Mouse (Mus musculus) E14TG2a.4 (cell line): ENCODE measurements at regions not wholly inside any gene's neighbourhood (a gene's known extent, or its start where the extent isn't known, plus 50 kb on each side); places are given as distances from the start of the nearest gene placed in this dataset.

Experiments
- H3K27me3 ChIP-seq: 2 replicates; pipeline ENCODE4 v1.6.1; 2014; ENCODE audit warnings: low read length, control low read depth; ENCODE audit not compliant: insufficient read depth
- H3K36me3 ChIP-seq: 2 replicates; pipeline ENCODE4 v1.6.1; 2014; ENCODE audit warnings: low read length, control low read depth; ENCODE audit not compliant: insufficient read depth
- H3K4me1 ChIP-seq: replicated peaks from 2 replicates; pipeline ENCODE4 v1.6.1; 2014; ENCODE audit warnings: low read depth, low read length, control low read depth
- H3K4me3 ChIP-seq: replicated peaks from 2 replicates; pipeline ENCODE4 v1.5.1; 2014; ENCODE audit warnings: mild to moderate bottlenecking, low read length
- H3K9me3 ChIP-seq: 2 replicates; pipeline ENCODE4 v1.6.1; 2014; ENCODE audit warnings: low read length, control low read depth
- CTCF ChIP-seq: conservative IDR thresholded peaks from 2 replicates; pipeline ENCODE4 v1.5.1; 2014; ENCODE audit warnings: low read length
- NANOG ChIP-seq: IDR thresholded peaks from 2 replicates; pipeline ENCODE4 v1.6.1; 2014; ENCODE audit warnings: borderline replicate concordance, low read length, mixed read lengths
- POU5F1 ChIP-seq: IDR thresholded peaks from 2 replicates; pipeline ENCODE4 v1.6.1; 2014; ENCODE audit warnings: low read length, borderline replicate concordance

DNA sequence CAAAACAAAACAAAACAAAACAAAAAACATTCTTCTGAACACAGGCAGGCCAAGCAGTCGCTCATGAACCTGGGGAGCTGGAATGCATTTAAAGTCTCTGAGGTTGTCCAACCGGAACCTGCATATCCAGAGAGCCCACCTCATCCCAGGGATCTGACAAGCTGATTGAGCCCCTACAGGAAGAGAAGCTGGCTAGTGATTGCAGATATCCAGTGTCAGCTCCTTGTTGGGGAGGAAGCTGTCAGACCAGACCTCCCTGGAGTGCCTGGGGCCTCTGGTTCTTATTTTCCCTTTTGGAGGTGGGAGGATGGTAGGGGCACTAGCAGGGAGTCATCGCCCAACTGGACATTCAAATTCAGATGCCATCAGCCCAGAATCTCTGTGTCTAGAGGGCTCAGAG lies 119.4 kb upstream of the Prr23a1 start:
- no peaks in the 10 kb centered on the region for H3K36me3 ChIP-seq
- H3K4me1 ChIP-seq: peaks cover 11% of the 10 kb centered on the region
- no peak for TF ChIP-seq NANOG
- TF ChIP-seq CTCF: no peak
- no peak for TF ChIP-seq POU5F1
- no peak overlapping the region for H3K4me3 ChIP-seq
- no peaks in the 10 kb centered on the region for H3K9me3 ChIP-seq
- H3K27me3 ChIP-seq: no peaks in the 10 kb centered on the region

GRCm38 (mm10) chr9:98721381-98721780 lies 119.9 kb upstream of the Mrps22 start:
- Histone ChIP-seq H3K4me3 (no peak overlapping the region), H3K4me1 (peaks cover 3% of the 10 kb centered on the region; the same call in 1 of the 2 replicates), H3K9me3 (no peaks in the 10 kb centered on the region), H3K27me3 (no peaks in the 10 kb centered on the region), H3K36me3 (no peaks in the 10 kb centered on the region)
- TF ChIP-seq POU5F1: no peak

GRCm38 (mm10) chr9:98717701-98718270 lies 116.3 kb upstream of the Mrps22 start:
- no peaks in the 10 kb centered on the region for H3K4me1 ChIP-seq
- no peaks in the 10 kb centered on the region for H3K9me3 ChIP-seq
- H3K36me3 ChIP-seq: no peaks in the 10 kb centered on the region
- TF ChIP-seq POU5F1: no peak
- no peak for TF ChIP-seq CTCF
- no peak for TF ChIP-seq NANOG
- no peak overlapping the region for H3K4me3 ChIP-seq
- no peaks in the 10 kb centered on the region for H3K27me3 ChIP-seq

DNA sequence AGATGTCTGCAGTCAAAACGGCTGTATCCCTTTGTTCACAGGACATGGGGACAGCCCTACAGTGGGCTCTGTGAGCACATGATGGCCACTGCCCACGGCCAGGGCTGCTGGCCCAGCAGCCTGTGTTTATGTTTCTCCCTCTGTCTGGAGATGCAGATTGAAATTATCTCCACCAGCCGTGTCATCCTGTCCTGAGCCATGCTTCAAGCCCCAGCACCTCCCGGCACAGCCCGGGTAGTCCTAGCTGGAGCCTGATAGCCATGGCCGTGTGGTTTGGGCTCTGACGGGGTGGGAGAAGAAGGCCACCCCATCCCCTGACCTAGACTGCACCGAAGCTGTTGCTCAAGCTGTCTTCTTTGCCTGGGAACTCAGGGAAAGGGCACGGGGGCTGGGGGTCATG lies 113.2 kb upstream of the Mrps22 start:
- no peak overlapping the region for H3K4me3 ChIP-seq
- TF ChIP-seq POU5F1 (no peak), CTCF (no peak), NANOG (no peak)
- no peaks in the 10 kb centered on the region for H3K4me1 ChIP-seq
- no peaks in the 10 kb centered on the region for H3K36me3 ChIP-seq
- no peaks in the 10 kb centered on the region for H3K27me3 ChIP-seq
- H3K9me3 ChIP-seq: no peaks in the 10 kb centered on the region

GRCm38 (mm10) chr9:98712826-98713225 lies 111.4 kb upstream of the Mrps22 start:
- Histone ChIP-seq H3K4me3 (no peak overlapping the region), H3K9me3 (no peaks in the 10 kb centered on the region), H3K27me3 (no peaks in the 10 kb centered on the region), H3K36me3 (no peaks in the 10 kb centered on the region), H3K4me1 (0 out of 2 replicates have a peak, but pooled peaks cover 4% of the 10 kb centered on the region)
- no peak for TF ChIP-seq CTCF
- no peak for TF ChIP-seq NANOG
- TF ChIP-seq POU5F1: no peak

GRCm38 (mm10) chr9:98712023-98712563 lies 110.6 kb upstream of the Mrps22 start:
- Histone ChIP-seq H3K9me3 (no peaks in the 10 kb centered on the region), H3K4me1 (0 out of 2 replicates have a peak, but pooled peaks cover 4% of the 10 kb centered on the region), H3K36me3 (no peaks in the 10 kb centered on the region), H3K4me3 (no peak overlapping the region), H3K27me3 (no peaks in the 10 kb centered on the region)
- TF ChIP-seq NANOG (no peak), CTCF (no peak), POU5F1 (no peak)

- H3K4me3 ChIP-seq: no peak overlapping the region
- no peak for TF ChIP-seq CTCF
- no peak for TF ChIP-seq NANOG
- TF ChIP-seq POU5F1: no peak
- no peaks in the 10 kb centered on the region for H3K9me3 ChIP-seq
- H3K27me3 ChIP-seq: peaks cover 7% of the 10 kb centered on the region; the same call in 1 of the 2 replicates
- H3K4me1 ChIP-seq: 0 out of 2 replicates have a peak, but pooled peaks cover 4% of the 10 kb centered on the region
- H3K36me3 ChIP-seq: no peaks in the 10 kb centered on the region
These were observed 108.8 kb upstream of the Mrps22 start for GRCm38 (mm10) chr9:98710155-98710710.

DNA sequence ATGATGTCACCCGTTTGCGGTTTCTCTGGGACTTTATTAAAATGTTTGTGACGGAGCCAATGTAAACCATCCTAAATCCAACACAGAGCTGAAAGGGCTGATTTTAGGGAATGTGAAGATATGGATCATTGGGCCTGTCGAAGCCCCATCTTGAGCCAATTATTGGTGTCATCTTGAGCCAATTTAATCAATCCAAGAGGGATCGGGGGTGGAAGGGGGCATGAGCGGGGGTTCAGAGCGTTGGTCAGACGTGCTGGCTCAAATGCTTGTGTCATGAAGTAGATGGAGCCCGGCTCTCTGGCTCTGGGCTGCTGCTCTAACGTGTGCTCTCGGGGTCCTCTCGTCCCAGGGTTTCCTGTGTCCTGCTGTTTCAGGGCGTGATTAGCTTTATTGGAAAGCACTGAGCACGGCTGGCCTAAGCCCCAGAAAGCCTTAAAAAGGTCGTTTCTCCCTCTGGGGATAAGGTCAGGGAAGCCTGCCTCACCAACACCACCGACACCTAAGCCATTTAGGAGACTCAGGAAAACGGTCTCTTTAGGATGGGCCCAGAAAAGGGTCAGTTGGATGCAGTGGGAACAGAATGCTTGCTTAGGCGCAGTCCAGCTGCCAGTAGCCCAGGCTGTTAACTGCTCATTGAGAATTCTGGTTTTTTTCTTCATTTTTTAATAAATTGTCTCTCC lies 106.7 kb upstream of the Mrps22 start:
- peaks cover 7% of the 10 kb centered on the region; the same call in 1 of the 2 replicates for H3K27me3 ChIP-seq
- no peaks in the 10 kb centered on the region for H3K36me3 ChIP-seq
- TF ChIP-seq POU5F1 (no peak), NANOG (no peak), CTCF (no peak)
- peaks cover 8% of the 10 kb centered on the region for H3K4me1 ChIP-seq
- no peak overlapping the region for H3K4me3 ChIP-seq
- no peaks in the 10 kb centered on the region for H3K9me3 ChIP-seq
